Mouse (Mus musculus) stomach, embryonic 15.5 days (tissue): ENCODE data around the gene Zmiz1. TPM values are rescaled to one million over a fixed set of nuclear protein-coding genes. Genes with fewer than 3 reads are reported as not detected.

Experiments used
- ATAC-seq: fragments of 200-750 bp; cut with Nextera tagmentation; 2 replicates; pipeline ENCODE4 v1.8.0; 2017; ENCODE audit warnings: low read depth, moderate number of reproducible peaks, moderate TSS enrichment; ENCODE audit not compliant: insufficient read depth, low FRiP score
- H3K27ac ChIP-seq: fragments of 300-500 bp; sonication (generic); 2 replicates; pipeline ENCODE4 v1.5.1; 2015; ENCODE audit warnings: mild to moderate bottlenecking, inconsistent platforms
- H3K27me3 ChIP-seq: fragments of 300-500 bp; sonication (generic); replicated peaks from 2 replicates; pipeline ENCODE4 v1.6.1; 2015; ENCODE audit warnings: inconsistent platforms
- H3K36me3 ChIP-seq: fragments of 300-500 bp; sonication (generic); 2 replicates; pipeline ENCODE4 v1.6.1; 2015; ENCODE audit warnings: inconsistent platforms
- H3K4me1 ChIP-seq: fragments of 300-500 bp; sonication (generic); 2 replicates; pipeline ENCODE4 v1.6.1; 2015; ENCODE audit warnings: inconsistent platforms
- H3K4me2 ChIP-seq: fragments of 300-500 bp; sonication (generic); 2 replicates; pipeline ENCODE4 v1.6.1; 2015; ENCODE audit warnings: mild to moderate bottlenecking, inconsistent platforms
- H3K4me3 ChIP-seq: fragments of 300-500 bp; sonication (generic); replicated peaks from 2 replicates; pipeline ENCODE4 v1.5.1; 2015; ENCODE audit warnings: inconsistent platforms
- H3K9ac ChIP-seq: fragments of 300-500 bp; sonication (generic); 2 replicates; pipeline ENCODE4 v1.6.1; 2015; ENCODE audit warnings: inconsistent platforms
- H3K9me3 ChIP-seq: fragments of 300-500 bp; sonication (generic); 2 replicates; pipeline ENCODE4 v1.6.1; 2016; ENCODE audit warnings: inconsistent platforms
- WGBS: fragments of 180-500 bp; shearing (Covaris S2); methylation state at CpG from one replicate; pipeline ENCODE4 v1.1.7; 2015; 5-methylcytosine and 5-hydroxymethylcytosine counted together
- polyA plus RNA-seq: library from polyadenylated mRNA; unstranded; fragments of >200 nt; fragmentation: Nextera tagmentation; extraction: Ambion mirVana; gene quantifications from 2 replicates; pipeline ENCODE4 v1.2.1, GENCODE M21; 2015

Zmiz1 gene
- polyA plus RNA-seq, 1 experiment from 2014 or later: 29.0 TPM

DNA sequence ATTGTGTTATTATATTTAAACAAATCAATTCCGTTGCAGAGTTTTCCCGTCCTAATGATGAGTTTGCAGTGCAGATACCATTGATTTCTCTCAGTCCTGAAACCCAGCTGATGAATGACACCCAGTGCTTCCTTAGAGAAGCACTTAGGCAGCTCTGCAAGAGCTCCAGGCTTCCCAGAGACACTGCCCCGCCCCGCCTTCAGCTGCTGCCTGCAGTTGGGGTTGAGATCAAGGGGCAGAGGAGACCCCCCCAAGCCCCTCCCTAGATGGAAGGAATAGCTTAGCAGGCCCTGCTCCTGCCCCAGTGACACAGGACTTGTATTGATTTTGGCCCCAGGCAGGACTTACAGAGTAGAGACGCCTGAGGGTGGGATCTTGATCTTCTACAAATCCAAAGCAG, 53.0 kb downstream of the Zmiz1 start:
- Histone ChIP-seq H3K4me1 (peaks cover 66% of the 10 kb centered on the region), H3K27me3 (no peaks in the 10 kb centered on the region), H3K9me3 (no peaks in the 10 kb centered on the region), H3K4me2 (no peak overlapping the region), H3K4me3 (no peak overlapping the region), H3K36me3 (no peaks in the 10 kb centered on the region), H3K27ac (peak overlapping the region; percentile 57; the same call in 1 of the 2 replicates), H3K9ac (no peak overlapping the region)
- ATAC-seq: no peak
- 22% methylated on average over 5 of the region's 5 CpGs for WGBS

DNA sequence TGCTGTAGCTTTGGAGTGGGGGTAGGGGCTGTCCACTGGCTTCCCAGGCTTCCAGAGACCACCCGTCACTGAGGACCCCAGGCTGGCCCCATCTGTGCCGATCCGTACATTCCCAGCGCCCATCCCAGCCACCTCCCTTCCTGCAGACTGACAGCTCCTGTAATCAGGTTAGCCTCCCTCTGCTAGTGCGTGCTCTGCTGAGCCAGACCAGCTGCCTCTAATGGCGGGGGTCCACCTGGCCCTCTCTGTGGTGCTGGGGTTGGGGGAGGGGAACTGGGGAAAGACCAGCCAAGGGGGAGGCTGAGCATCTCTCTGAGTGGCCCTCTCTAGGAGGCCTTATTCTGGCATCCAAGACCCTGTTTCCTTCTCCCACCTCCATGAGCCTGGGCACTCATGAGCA, 53.8 kb downstream of the Zmiz1 start:
- Histone ChIP-seq H3K4me2 (no peak overlapping the region), H3K9ac (no peak overlapping the region), H3K4me1 (peaks cover 75% of the 10 kb centered on the region), H3K4me3 (no peak overlapping the region), H3K36me3 (no peaks in the 10 kb centered on the region), H3K9me3 (no peaks in the 10 kb centered on the region), H3K27ac (peak overlapping the region; percentile 57), H3K27me3 (no peaks in the 10 kb centered on the region)
- ATAC-seq: no peak; the same call in 1 of the 2 replicates
- WGBS: 33% methylated on average over 6 of the region's 6 CpGs

DNA sequence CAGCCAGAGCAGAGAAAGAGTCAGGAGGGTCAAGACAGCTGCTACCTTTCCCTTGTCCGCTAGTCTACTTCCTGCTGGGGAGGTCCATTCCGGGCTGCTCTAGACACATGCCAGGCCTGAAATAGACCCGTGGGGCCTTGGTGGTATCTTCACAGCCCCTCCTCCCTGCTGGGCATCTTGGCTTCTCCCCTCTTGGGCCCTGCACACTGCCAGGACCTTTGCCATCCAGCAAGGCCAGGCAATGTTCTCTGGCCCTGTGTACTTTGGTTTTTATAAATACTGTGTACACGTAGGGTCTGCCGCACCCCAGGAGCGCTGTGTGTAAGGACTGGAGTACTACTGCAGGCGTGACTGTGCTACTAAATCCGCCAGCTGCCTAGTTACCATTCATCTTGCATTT, 54.5 kb downstream of the Zmiz1 start:
- no peak for ATAC-seq
- Histone ChIP-seq H3K4me1 (peaks cover 78% of the 10 kb centered on the region), H3K9me3 (no peaks in the 10 kb centered on the region), H3K36me3 (no peaks in the 10 kb centered on the region), H3K4me2 (no peak overlapping the region), H3K27ac (peak overlapping the region; percentile 57), H3K27me3 (no peaks in the 10 kb centered on the region), H3K9ac (no peak overlapping the region), H3K4me3 (no peak overlapping the region)
- 49% methylated on average over 8 of the region's 8 CpGs for WGBS

DNA sequence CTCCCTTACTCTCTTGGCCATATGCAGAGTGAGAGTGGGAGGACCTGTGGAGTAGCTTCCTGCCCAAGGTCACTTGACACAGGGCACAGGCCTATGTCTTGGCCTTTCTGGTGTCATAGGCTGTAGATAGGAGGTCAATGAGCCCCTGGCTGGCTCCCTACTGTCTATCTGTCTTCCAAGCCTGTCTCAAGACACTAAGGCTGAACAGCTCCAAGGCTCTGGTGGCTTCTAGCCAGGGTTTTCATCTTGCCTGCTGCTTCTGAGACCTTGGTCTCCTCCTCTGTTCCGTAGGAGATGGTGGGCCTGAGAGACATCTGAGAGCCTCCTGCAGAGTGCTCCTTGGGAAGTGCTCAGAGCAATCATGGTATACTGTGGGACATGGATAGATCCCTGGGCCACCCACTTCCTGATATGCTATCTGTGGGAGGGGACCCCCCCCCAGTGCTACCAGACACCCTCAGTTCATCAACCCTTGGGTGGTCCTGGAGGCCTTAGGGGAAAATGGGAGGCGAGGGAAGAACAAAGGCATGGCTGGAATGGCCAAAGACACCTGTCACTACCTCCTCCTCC, 56.0 kb downstream of the Zmiz1 start:
- Histone ChIP-seq H3K27me3 (no peaks in the 10 kb centered on the region), H3K4me2 (no peak overlapping the region), H3K4me1 (peaks cover 87% of the 10 kb centered on the region), H3K4me3 (no peak overlapping the region), H3K36me3 (no peaks in the 10 kb centered on the region), H3K9me3 (no peaks in the 10 kb centered on the region), H3K9ac (no peak overlapping the region), H3K27ac (no peak overlapping the region)
- no peak for ATAC-seq
- 60% methylated on average over 2 of the region's 2 CpGs for WGBS

DNA sequence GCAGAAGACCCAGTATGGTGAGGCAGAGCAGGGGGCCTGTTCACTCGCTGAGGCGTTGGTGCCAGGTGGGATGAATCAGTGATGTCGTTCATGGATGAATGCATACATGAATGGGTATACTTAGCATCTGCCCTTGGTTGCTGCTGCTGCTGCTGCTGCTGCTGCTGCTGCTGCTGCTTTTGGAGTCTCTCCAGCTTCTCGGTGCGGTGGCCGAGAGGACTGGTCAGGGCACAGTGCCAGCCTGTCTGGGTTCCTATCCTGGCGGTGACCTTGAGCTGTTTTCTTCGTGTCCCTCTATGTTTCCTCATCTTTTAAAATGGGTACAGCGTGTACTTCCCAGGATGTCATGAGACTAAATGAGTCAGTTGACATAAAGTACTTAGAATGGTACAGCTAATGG, 56.9 kb downstream of the Zmiz1 start:
- H3K9ac ChIP-seq: no peak overlapping the region
- H3K4me1 ChIP-seq: peaks cover 88% of the 10 kb centered on the region
- ATAC-seq: no peak
- H3K27me3 ChIP-seq: no peaks in the 10 kb centered on the region
- WGBS: 44% methylated on average over 9 of the region's 9 CpGs
- peak overlapping the region; percentile 55; the same call in 1 of the 2 replicates for H3K27ac ChIP-seq
- no peak overlapping the region for H3K4me3 ChIP-seq
- no peaks in the 10 kb centered on the region for H3K9me3 ChIP-seq
- H3K36me3 ChIP-seq: no peaks in the 10 kb centered on the region
- H3K4me2 ChIP-seq: no peak overlapping the region

DNA sequence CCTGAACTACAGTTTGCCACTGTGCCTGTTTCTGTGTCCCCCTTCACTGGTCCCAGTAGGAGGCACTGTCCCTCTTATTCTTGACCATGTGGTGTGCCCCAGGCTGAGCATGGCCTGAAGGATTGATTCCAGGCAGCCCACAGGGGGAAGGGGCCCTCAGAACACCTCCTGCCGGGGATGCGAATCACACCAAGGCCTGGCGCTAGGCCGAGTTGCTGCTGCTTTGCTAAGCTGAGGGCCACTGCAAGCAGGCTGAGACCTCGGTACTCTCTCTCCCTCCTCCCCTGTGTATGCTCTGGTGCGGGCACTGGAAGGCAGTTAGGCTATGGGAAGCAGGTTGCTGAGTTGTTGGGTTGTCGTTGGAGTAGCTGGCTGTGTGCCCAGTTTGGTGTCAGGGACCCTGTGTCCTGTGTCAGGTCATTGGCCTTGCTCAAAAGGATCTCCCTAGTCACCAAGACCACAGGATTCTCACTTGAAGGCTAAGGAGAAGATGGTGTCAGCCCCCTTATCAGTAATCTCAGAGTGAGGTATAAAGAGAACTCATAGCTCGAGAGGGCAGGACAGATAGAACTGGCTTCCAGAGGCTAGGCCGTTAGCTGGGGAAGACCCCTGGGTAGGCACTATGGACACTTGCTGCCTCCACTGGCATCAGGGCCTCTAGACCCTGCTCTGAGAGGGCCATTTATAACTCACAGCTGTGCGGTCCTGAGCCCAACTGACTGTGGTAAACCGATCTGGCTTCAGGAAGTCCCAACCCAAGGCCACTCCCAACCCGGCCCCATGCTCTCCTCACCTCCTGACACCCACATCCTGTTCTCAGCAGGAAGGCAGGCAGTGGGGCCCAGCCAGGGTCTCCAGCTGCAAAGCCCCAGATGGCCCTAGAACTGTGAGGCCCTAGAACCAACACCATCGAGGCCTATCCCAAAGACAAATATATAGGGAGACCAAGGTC, 57.9 kb downstream of the Zmiz1 start:
- whole genome bisulfite sequencing: 25% methylated on average over 13 of the region's 13 CpGs
- Histone ChIP-seq H3K4me2 (peak overlapping the region; percentile 5; the same call in 1 of the 2 replicates), H3K27ac (peak overlapping the region; percentile 55), H3K27me3 (no peaks in the 10 kb centered on the region), H3K9ac (no peak overlapping the region), H3K4me3 (no peak overlapping the region), H3K4me1 (peaks cover 81% of the 10 kb centered on the region), H3K9me3 (no peaks in the 10 kb centered on the region), H3K36me3 (no peaks in the 10 kb centered on the region)
- peak; percentile 42 for ATAC-seq

DNA sequence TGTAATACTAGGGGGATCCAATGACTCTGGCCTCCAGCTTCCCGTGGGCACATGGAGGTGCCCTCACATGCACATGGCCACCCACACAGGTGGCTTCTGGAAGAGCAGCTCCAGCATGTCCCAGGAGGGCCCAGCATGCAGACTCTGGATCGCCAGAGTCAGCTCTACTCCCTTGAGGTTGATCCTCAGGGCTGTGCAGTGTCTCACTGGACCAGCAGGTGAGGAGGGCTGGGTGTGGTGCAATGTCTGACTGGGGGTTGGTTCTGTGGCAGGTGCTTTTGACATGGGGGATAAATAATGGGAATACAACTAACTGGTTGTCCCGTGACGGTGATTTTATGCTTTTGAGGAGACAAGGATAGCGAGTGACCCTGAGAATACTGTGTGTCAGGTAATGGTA, 59.7 kb downstream of the Zmiz1 start:
- ATAC-seq: no peak
- 79% methylated on average over 5 of the region's 5 CpGs for WGBS

DNA sequence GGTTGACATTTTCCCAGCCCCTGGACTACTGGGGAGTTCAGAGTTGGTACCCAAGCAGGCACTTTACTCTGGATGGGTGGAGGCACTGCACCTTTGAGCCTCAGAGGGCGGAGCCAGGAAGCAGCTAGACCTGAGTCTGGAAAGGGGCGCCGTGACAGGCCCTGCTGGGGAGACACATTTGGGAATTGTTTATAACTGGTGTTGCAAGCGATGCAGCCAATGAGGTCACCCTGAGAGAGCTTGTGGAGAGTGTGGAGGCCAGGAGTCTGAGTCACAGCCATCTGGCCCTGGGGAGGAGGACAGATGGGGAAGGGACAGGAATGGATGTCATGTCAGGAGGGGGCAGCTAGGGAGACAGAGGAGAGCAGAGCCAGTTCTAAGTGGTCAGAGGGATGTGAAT, 60.7 kb downstream of the Zmiz1 start:
- Histone ChIP-seq H3K36me3 (no peaks in the 10 kb centered on the region), H3K27me3 (no peaks in the 10 kb centered on the region), H3K27ac (peak overlapping the region; percentile 29; the same call in 1 of the 2 replicates), H3K4me3 (no peak overlapping the region), H3K9ac (no peak overlapping the region), H3K4me1 (peaks cover 80% of the 10 kb centered on the region), H3K9me3 (no peaks in the 10 kb centered on the region), H3K4me2 (no peak overlapping the region)
- WGBS: 45% methylated on average over 4 of the region's 4 CpGs
- no peak for ATAC-seq

More for the DNA sequence above, 59.7 kb downstream of the Zmiz1 start:
- H3K4me1 ChIP-seq: peaks cover 79% of the 10 kb centered on the region
- no peaks in the 10 kb centered on the region for H3K27me3 ChIP-seq
- H3K4me3 ChIP-seq: no peak overlapping the region
- H3K9me3 ChIP-seq: no peaks in the 10 kb centered on the region
- no peak overlapping the region for H3K9ac ChIP-seq
- H3K27ac ChIP-seq: no peak overlapping the region
- no peaks in the 10 kb centered on the region for H3K36me3 ChIP-seq
- no peak overlapping the region for H3K4me2 ChIP-seq

DNA sequence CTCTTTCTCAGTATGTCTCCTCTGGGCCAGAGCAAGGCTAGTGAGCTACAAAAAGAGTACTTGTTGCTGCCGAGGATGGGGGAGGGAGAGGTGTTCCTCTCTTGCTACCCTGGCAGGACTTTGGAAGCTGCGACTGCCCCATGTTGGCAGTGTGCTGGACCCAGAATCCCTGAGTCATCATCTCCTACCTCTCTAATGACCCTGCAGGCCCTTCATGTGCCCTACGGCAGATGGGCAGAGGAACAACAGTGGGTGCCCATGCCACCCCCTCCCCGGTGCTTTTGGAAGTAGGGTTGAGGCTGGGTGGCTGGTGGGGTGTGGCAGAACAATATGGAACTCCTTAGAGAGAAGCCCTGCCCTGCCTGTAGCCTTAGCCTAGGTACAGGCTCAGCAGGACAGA, 61.6 kb downstream of the Zmiz1 start:
- no peak overlapping the region for H3K9ac ChIP-seq
- no peak overlapping the region for H3K4me3 ChIP-seq
- peak overlapping the region; percentile 29; the same call in 1 of the 2 replicates for H3K27ac ChIP-seq
- H3K9me3 ChIP-seq: no peaks in the 10 kb centered on the region
- no peak overlapping the region for H3K4me2 ChIP-seq
- H3K36me3 ChIP-seq: no peaks in the 10 kb centered on the region
- no peaks in the 10 kb centered on the region for H3K27me3 ChIP-seq
- 82% methylated on average over 4 of the region's 4 CpGs for WGBS
- ATAC-seq: no peak
- peaks cover 83% of the 10 kb centered on the region for H3K4me1 ChIP-seq

DNA sequence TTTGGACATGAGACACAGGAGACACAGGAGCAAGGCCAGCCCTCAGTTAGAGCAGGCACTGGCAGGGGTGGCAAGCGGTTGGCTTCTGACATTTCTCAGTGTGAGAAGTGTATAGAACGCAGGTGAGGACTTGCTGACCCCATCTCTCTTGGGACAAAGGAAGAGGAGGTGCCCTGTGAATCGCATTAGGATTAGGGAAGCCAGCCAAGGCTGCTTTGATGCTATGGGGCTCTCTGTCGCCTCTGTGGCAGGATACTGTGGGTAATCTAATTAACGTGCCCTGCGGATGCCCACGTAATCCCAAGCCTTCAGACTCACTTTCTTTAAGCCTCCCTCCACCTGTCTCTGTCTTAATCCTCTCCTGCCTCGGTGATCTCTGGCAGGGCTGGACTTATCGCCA, 62.0 kb downstream of the Zmiz1 start:
- Histone ChIP-seq H3K4me3 (no peak overlapping the region), H3K36me3 (no peaks in the 10 kb centered on the region), H3K4me1 (peaks cover 83% of the 10 kb centered on the region), H3K9me3 (no peaks in the 10 kb centered on the region), H3K4me2 (no peak overlapping the region), H3K27me3 (no peaks in the 10 kb centered on the region), H3K9ac (no peak overlapping the region), H3K27ac (no peak overlapping the region)
- ATAC-seq: no peak
- WGBS: 63% methylated on average over 9 of the region's 9 CpGs

DNA sequence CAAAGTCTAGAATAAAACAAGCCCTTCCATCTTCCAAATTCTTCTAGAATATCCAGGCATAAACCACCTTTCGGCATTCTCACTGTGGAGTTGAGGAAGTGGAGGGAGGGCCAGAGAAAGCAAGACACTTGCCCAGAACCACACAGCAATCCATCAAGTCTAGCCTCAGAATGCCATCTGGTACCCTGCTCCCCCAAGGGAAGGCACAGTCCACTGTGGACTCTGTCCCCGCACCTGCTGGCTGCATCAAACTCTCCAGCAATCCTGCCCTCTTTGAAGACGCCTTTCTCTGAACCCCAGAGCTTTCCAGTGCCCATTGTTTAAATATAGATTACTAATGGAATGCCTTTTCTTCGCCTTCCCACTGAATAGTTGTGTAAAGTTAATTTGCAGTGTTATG, 62.5 kb downstream of the Zmiz1 start:
- WGBS: 61% methylated on average over 4 of the region's 4 CpGs
- no peak for ATAC-seq
- Histone ChIP-seq H3K4me2 (no peak overlapping the region), H3K9me3 (no peaks in the 10 kb centered on the region), H3K4me1 (peaks cover 78% of the 10 kb centered on the region), H3K4me3 (no peak overlapping the region), H3K27me3 (no peaks in the 10 kb centered on the region), H3K36me3 (no peaks in the 10 kb centered on the region), H3K9ac (no peak overlapping the region), H3K27ac (no peak overlapping the region)

DNA sequence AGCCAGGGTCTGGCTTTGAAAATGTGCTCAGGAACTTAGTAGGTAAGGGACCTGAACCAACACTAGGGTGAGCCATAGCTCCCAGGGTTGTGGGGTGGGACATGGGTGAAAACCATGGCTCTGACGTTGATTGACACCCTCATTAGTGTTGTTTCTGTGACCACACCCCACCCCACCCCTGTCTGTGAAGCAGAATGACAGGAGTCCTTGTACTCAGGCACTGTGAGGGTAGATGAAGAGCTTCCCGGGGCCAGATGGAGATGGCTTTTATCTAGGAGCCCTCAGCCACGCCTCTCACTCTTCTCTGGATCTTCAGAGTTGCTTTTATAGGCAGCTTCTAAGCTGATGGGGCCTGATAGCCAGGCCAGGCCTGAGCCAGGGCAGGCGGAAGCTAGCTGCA, 63.4 kb downstream of the Zmiz1 start:
- no peaks in the 10 kb centered on the region for H3K36me3 ChIP-seq
- no peaks in the 10 kb centered on the region for H3K9me3 ChIP-seq
- H3K4me2 ChIP-seq: no peak overlapping the region
- no peak overlapping the region for H3K9ac ChIP-seq
- 0 out of 2 replicates have a peak overlapping the region, but pooled peaks have one; percentile 18 for H3K27ac ChIP-seq
- WGBS: 44% methylated on average over 4 of the region's 4 CpGs
- no peak overlapping the region for H3K4me3 ChIP-seq
- H3K4me1 ChIP-seq: peaks cover 72% of the 10 kb centered on the region
- ATAC-seq: peak; percentile 33; the same call in 1 of the 2 replicates
- no peaks in the 10 kb centered on the region for H3K27me3 ChIP-seq
